Mouse (Mus musculus) brain, embryonic 14.5 days (tissue): ENCODE data around the gene Utp4.
A peak's percentile ranks its signal among the peaks of the same experiment; 100 is the strongest.

Source experiments
- CTCF ChIP-seq: fragments of 200-500 bp; IDR thresholded peaks from 2 replicates; pipeline ENCODE4 v1.5.1; 2012; ENCODE audit warnings: inconsistent platforms, mild to moderate bottlenecking, moderate library complexity, borderline replicate concordance; ENCODE audit not compliant: insufficient read depth, insufficient read length; ENCODE audit errors: extremely low read depth
- POLR2A ChIP-seq: fragments of 200-500 bp; IDR thresholded peaks from 2 replicates; pipeline ENCODE4 v1.6.1; 2012; ENCODE audit warnings: mild to moderate bottlenecking, inconsistent platforms, borderline replicate concordance; ENCODE audit not compliant: poor library complexity, insufficient read depth, insufficient read length, severe bottlenecking; ENCODE audit errors: extremely low read depth

DNA sequence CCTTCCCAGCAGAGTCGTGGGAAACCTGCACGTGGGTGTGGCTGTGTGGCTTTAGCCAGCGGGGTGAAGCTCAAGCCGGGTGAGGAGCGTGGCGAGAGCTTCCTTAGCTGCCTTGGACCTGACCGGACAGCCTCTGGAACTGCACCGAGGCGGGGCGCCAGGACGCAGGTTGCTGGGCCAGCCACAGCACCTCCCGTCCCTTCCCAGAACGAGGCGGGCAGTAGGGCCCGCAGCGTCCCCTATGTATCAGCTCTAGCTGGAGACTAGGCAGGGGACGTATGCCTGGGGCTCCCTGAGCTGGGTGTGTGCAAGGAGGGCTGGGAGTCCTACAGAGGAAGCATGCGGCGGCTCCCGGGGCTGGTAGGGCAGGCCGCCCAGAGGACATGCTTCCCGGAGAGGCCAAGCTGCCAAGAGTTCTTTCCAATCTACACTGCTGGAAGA, 21.5 kb upstream of the Utp4 start:
- TF ChIP-seq CTCF (0 out of 2 replicates have a peak, but pooled peaks have one; percentile 22), POLR2A (no peak)
